Mouse (Mus musculus) yolk sac, embryonic 10.5 days (tissue): ENCODE results near the gene Nedd4.

Source experiments
- DNase-seq: peaks from one replicate; pipeline ENCODE4 v3.0.0-alpha.2; 2017; ENCODE audit warnings: low spot score

Nedd4 gene

DNA sequence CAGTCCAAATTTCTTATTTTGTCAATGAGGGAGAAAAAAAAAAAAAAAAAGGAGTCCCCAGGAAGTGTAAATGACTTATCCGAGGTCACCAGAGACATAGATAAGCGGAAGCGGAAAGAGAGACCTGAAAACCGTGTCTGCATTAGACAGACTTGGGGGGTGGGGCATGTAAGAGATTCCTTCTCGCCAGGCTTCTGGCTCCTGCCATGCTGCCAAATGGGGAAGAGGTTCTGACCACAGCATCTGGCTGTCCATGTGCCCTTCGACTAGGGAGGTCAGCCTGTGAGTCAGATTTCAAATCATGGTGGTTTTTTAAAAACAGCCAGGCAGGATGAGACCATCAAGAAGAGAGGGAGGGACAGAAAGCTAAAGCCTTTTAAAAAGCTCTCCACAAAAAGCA, 129.5 kb downstream of the Nedd4 start:
- DNase-seq: peak; percentile 47

DNA sequence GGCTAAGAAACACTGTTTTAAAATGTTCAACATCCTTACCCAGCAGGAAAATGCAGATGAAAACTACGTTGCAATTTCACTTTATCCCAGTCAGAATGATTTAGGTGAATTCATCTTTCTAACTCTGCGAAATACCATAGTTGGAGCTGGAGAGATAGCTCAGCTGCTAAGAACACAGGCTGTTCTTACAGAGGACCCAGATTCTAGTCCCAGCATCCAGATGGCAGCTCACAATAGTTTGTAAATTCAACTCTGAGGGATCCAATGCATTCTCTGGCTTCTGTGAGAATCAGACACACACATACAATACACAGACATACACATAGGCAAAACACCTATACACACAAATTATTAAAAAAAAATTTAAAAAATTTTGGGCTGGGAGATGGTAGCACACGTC, 133.1 kb downstream of the Nedd4 start:
- DNase-seq: no peak

DNA sequence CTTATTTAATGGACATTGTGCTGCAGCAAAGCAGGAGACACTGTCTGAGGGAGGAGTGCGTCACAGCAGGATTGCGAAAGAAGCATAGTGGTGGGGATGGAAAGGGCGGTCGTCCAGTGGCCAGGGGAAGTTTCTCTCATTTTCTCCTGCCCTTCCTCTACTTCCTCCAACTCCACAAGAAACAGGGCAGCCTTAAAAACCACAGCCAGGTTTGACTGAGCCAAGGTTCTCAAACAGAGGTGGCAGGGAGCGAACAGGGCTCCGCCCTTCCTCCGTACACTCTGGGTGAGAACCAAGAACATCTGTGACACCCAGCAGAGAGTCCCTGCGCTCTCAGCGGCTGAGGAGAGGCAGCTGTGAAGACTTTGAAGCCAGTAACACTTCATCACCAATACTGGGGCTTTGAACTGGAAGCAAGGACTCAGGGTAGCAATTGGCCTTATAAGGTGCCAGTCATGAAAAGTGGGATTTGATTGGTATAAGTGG, 135.0 kb downstream of the Nedd4 start:
- no peak for DNase-seq
